Mouse (Mus musculus) Patski (cell line): ENCODE measurements around the gene Scn1b. TPM values are rescaled to one million over a fixed set of nuclear protein-coding genes. Genes with fewer than 3 reads are reported as not detected.

Experiments used
- ATAC-seq: fragments of 100-300 bp; one replicate; pipeline ENCODE4 v1.8.0; 2021
- CTCF ChIA-PET: fragments of 350-600 bp; sonication (Branson Sonifier 250); formaldehyde crosslinking; loops from one replicate; lab custom pipeline; 2022; ENCODE audit warnings: inconsistent platforms; lab: Charles Lee
- POLR2A ChIA-PET: fragments of 350-600 bp; sonication (Branson Sonifier 250); formaldehyde crosslinking; loops from one replicate; lab custom pipeline; 2022; ENCODE audit warnings: antibody characterized with exemption, inconsistent platforms; lab: Charles Lee
- DNase-seq: peaks from one replicate; pipeline ENCODE4 v3.0.0-alpha.2; 2011; ENCODE audit warnings: low read depth, low spot score
- H3K27me3 ChIP-seq: fragments of 371-371 bp; one replicate; pipeline ENCODE4 v1.5.1; 2021
- CTCF ChIP-seq: fragments of 100-300 bp; IDR thresholded peaks from one replicate; pipeline ENCODE4 v1.5.1; 2021
- in situ Hi-C: fragments of 300-500 bp; cut with MboI; formaldehyde crosslinking; loops from 3 replicates; pipeline ENCODE4 v1.11.1; 2018; ENCODE audit warnings: low pct_unique_long_range_greater_than_20kb, mixed read lengths
- polyA plus RNA-seq: library from polyadenylated mRNA; unstranded; gene quantifications from one replicate; pipeline ENCODE4 v1.2.3, GENCODE M21; 2021

Gene Scn1b
- polyA plus RNA-seq, 1 experiment from 2014 or later, result 8.5 TPM

GRCm38 (mm10) chr7:31149271-31149670 is 22.5 kb upstream of the Scn1b start:
- no peak for TF ChIP-seq CTCF
- in situ Hi-C loops, result no loop called here
- CTCF ChIA-PET, result interaction anchor here (1.6 kb wide), 1 partner anchor 9 kb away, joined by 8 read pairs; no protein-coding TSS in a partner anchor
- POLR2A ChIA-PET, result no interaction called here
- DNase-seq (no peak), ATAC-seq (no peak)
- no peaks in the 10 kb centered on the region for H3K27me3 ChIP-seq

- DNase-seq, result no peak
- in situ Hi-C loops, result no loop called here
- peak; percentile 33 for ATAC-seq
- no peak for TF ChIP-seq CTCF
- no peaks in the 10 kb centered on the region for H3K27me3 ChIP-seq
- ChIA-PET CTCF (interaction anchor here (1.0 kb wide), 1 partner anchor 9 kb away, joined by 6 read pairs; no protein-coding TSS in a partner anchor), POLR2A (no interaction called here)
These were observed 22.0 kb upstream of the Scn1b start for GRCm38 (mm10) chr7:31148756-31149155.

- ChIA-PET POLR2A (no interaction called here), CTCF (interaction anchor here (1.0 kb wide), 1 partner anchor 8 kb away, joined by 6 read pairs; no protein-coding TSS in a partner anchor)
- TF ChIP-seq CTCF, result no peak
- ATAC-seq (no peak), DNase-seq (no peak)
- no peaks in the 10 kb centered on the region for H3K27me3 ChIP-seq
- in situ Hi-C loops, result no loop called here
These were observed 21.3 kb upstream of the Scn1b start for GRCm38 (mm10) chr7:31148086-31148485.

- ChIA-PET POLR2A (no interaction called here), CTCF (interaction anchor here (1.1 kb wide), 1 partner anchor 15 kb away, joined by 3 read pairs; no protein-coding TSS in a partner anchor)
- H3K27me3 ChIP-seq, result no peaks in the 10 kb centered on the region
- no peak for ATAC-seq
- DNase-seq, result no peak
- in situ Hi-C loops, result no loop called here
- TF ChIP-seq CTCF, result no peak
These were observed 18.9 kb upstream of the Scn1b start for GRCm38 (mm10) chr7:31145596-31146160.

- POLR2A ChIA-PET, result no interaction called here
- no peak for TF ChIP-seq CTCF
- no peaks in the 10 kb centered on the region for H3K27me3 ChIP-seq
- CTCF ChIA-PET, result interaction anchor here (1.1 kb wide), 1 partner anchor 14 kb away, joined by 3 read pairs; no protein-coding TSS in a partner anchor
- in situ Hi-C loops, result no loop called here
- ATAC-seq, result no peak
- DNase-seq, result no peak
These were observed 18.1 kb upstream of the Scn1b start for GRCm38 (mm10) chr7:31144886-31145285.

GRCm38 (mm10) chr7:31140941-31141340 is 14.1 kb upstream of the Scn1b start:
- no peak for TF ChIP-seq CTCF
- POLR2A ChIA-PET, result no interaction called here
- in situ Hi-C loops, result no loop called here
- no peaks in the 10 kb centered on the region for H3K27me3 ChIP-seq
- CTCF ChIA-PET, result interaction anchor here (0.9 to 3.5 kb wide), 4 partner anchors 9 to 32 kb away, joined by 3 to 11 read pairs (median 6); no protein-coding TSS in a partner anchor
- DNase-seq (no peak), ATAC-seq (no peak)

GRCm38 (mm10) chr7:31140302-31140701 is 13.5 kb upstream of the Scn1b start:
- ChIA-PET POLR2A (no interaction called here), CTCF (interaction anchor here (0.6 to 3.5 kb wide), 8 partner anchors 8 to 34 kb away, joined by 3 to 11 read pairs (median 4); no protein-coding TSS in a partner anchor)
- ATAC-seq (no peak), DNase-seq (no peak)
- H3K27me3 ChIP-seq, result no peaks in the 10 kb centered on the region
- no peak for TF ChIP-seq CTCF
- in situ Hi-C loops, result no loop called here

- CTCF ChIA-PET, result interaction anchor here (0.6 to 3.5 kb wide), 8 partner anchors 8 to 34 kb away, joined by 3 to 11 read pairs (median 4); no protein-coding TSS in a partner anchor
- POLR2A ChIA-PET, result no interaction called here
- DNase-seq (no peak), ATAC-seq (peak; percentile 71)
- TF ChIP-seq CTCF, result no peak
- no peaks in the 10 kb centered on the region for H3K27me3 ChIP-seq
- in situ Hi-C loops, result no loop called here
These were observed 13.0 kb upstream of the Scn1b start for GRCm38 (mm10) chr7:31139765-31140164.

- TF ChIP-seq CTCF, result no peak
- POLR2A ChIA-PET, result no interaction called here
- DNase-seq (no peak), ATAC-seq (no peak)
- H3K27me3 ChIP-seq, result no peaks in the 10 kb centered on the region
- in situ Hi-C loops, result no loop called here
- CTCF ChIA-PET, result interaction anchor here (0.8 kb wide), 1 partner anchor 16 kb away, joined by 3 read pairs; no protein-coding TSS in a partner anchor
These were observed 8.9 kb upstream of the Scn1b start for GRCm38 (mm10) chr7:31135717-31136116.

GRCm38 (mm10) chr7:31131866-31132265 is 5.1 kb upstream of the Scn1b start:
- H3K27me3 ChIP-seq, result no peaks in the 10 kb centered on the region
- TF ChIP-seq CTCF, result no peak
- ChIA-PET CTCF (interaction anchor here (1.2 to 3.5 kb wide), 2 partner anchors 9 to 12 kb away, joined by 3 to 11 read pairs; no protein-coding TSS in a partner anchor), POLR2A (no interaction called here)
- no peak for DNase-seq
- in situ Hi-C loops, result loop anchor here (5.0 kb wide), 1 partner anchor 45 kb away; no protein-coding TSS in a partner anchor
- no peak for ATAC-seq

GRCm38 (mm10) chr7:31130841-31131240 is 4.0 kb upstream of the Scn1b start:
- no peak for DNase-seq
- in situ Hi-C loops, result loop anchor here (5.0 kb wide), 1 partner anchor 46 kb away; no protein-coding TSS in a partner anchor
- H3K27me3 ChIP-seq, result no peaks in the 10 kb centered on the region
- CTCF ChIA-PET, result interaction anchor here (0.6 to 3.5 kb wide), 5 partner anchors 10 to 27 kb away, joined by 3 to 11 read pairs (median 3); no protein-coding TSS in a partner anchor
- POLR2A ChIA-PET, result no interaction called here
- TF ChIP-seq CTCF, result no peak
- peak; percentile 31 for ATAC-seq
